Mouse (Mus musculus) liver, embryonic 15.5 days (tissue): ENCODE results near the gene Jam3. TPM values are rescaled to one million over a fixed set of nuclear protein-coding genes. Genes with fewer than 3 reads are reported as not detected.

Experiments
- ATAC-seq: fragments of 200-750 bp; cut with Nextera tagmentation; 2 replicates; pipeline ENCODE4 v1.8.0; 2017; ENCODE audit warnings: moderate number of reproducible peaks, mild to moderate bottlenecking, moderate library complexity; ENCODE audit not compliant: insufficient read depth
- H3K27ac ChIP-seq: fragments of 300-500 bp; sonication (generic); replicated peaks from 2 replicates; pipeline ENCODE4 v1.5.1; 2015; ENCODE audit warnings: mild to moderate bottlenecking, inconsistent platforms
- H3K27me3 ChIP-seq: fragments of 300-500 bp; sonication (generic); 2 replicates; pipeline ENCODE4 v1.6.1; 2015; ENCODE audit warnings: mild to moderate bottlenecking, inconsistent platforms
- H3K36me3 ChIP-seq: fragments of 300-500 bp; sonication (generic); replicated peaks from 2 replicates; pipeline ENCODE4 v1.6.1; 2015; ENCODE audit warnings: moderate library complexity, mild to moderate bottlenecking, inconsistent platforms
- H3K4me1 ChIP-seq: fragments of 300-500 bp; sonication (generic); replicated peaks from 2 replicates; pipeline ENCODE4 v1.6.1; 2015; ENCODE audit warnings: inconsistent platforms
- H3K4me2 ChIP-seq: fragments of 300-500 bp; sonication (generic); 2 replicates; pipeline ENCODE4 v1.6.1; 2015; ENCODE audit warnings: moderate library complexity, mild to moderate bottlenecking, inconsistent platforms
- H3K4me3 ChIP-seq: fragments of 300-500 bp; sonication (generic); replicated peaks from 2 replicates; pipeline ENCODE4 v1.5.1; 2015; ENCODE audit warnings: mild to moderate bottlenecking, inconsistent platforms
- H3K9ac ChIP-seq: fragments of 300-500 bp; sonication (generic); 2 replicates; pipeline ENCODE4 v1.6.1; 2015; ENCODE audit warnings: moderate library complexity, mild to moderate bottlenecking, inconsistent platforms
- H3K9me3 ChIP-seq: fragments of 300-500 bp; sonication (generic); replicated peaks from 2 replicates; pipeline ENCODE4 v1.6.1; 2016; ENCODE audit warnings: inconsistent platforms
- WGBS: fragments of 180-500 bp; shearing (Covaris S2); methylation state at CpG from one replicate; pipeline ENCODE4 v1.1.7; 2015; ENCODE audit warnings: mixed read lengths; ENCODE audit not compliant: insufficient replicate concordance; 5-methylcytosine and 5-hydroxymethylcytosine counted together
- polyA plus RNA-seq: library from polyadenylated mRNA; unstranded; fragments of >200 nt; fragmentation: Nextera tagmentation; extraction: Ambion mirVana; gene quantifications from 2 replicates; pipeline ENCODE4 v1.2.1, GENCODE M21; 2015

Gene Jam3
- polyA plus RNA-seq, 1 experiment from 2014 or later, result 3.4 TPM

DNA sequence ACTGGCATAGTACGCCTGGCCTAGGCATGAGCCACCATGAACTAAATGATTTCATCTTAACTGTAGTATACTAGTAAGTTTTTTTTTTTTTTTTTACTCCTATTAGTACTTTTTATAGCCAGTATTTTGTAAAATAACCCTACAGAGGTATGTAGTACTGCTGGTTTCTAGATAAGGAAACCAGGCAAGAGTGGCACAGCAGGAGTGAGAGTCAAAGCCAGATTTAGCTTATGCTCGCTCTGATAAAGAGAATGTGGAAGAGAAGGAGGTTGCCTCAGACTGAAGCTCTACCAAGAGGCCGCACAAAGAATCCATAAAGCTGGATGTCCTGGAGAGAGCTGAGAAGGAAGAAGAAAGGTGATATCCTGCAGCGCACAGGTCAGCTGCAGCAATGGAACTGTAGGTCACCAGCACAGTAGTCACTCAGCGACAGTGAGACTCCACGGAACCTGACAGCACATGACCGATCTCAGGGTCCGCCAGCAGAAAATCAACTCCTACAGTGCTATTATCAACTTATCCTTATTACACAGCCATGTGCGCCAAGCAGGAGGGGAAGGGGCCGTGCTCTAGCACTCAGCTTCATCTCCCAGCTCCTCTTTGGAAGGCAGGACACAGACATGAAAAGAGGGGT lies 14.7 kb downstream of the Jam3 start:
- no peaks in the 10 kb centered on the region for H3K36me3 ChIP-seq
- H3K27ac ChIP-seq, result no peak overlapping the region
- no peak for ATAC-seq
- H3K4me2 ChIP-seq, result no peak overlapping the region
- WGBS, result 71% methylated on average over 10 of the region's 10 CpGs
- no peak overlapping the region for H3K9ac ChIP-seq
- H3K4me3 ChIP-seq, result no peak overlapping the region
- H3K9me3 ChIP-seq, result no peaks in the 10 kb centered on the region
- H3K4me1 ChIP-seq, result no peaks in the 10 kb centered on the region
- H3K27me3 ChIP-seq, result no peaks in the 10 kb centered on the region

DNA sequence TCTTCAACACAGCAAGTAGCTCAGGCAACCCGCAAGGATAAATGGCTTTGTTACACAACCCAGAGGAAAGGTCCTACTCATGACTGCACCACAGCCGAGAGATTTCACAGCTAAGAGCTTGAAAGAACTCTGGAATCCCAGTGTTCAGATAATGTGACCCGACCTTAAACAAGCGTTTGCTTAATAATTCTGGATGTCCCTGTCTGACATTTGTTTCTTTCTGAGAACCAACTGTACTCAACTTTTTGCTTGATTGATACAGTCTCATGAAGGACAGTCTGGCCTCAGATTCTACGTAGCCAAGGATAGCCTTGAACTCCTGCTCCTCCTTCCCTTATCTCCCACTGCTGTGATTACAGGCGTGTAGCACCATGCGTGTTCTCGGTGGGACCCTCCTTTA lies 18.6 kb downstream of the Jam3 start:
- no peak for ATAC-seq

DNA sequence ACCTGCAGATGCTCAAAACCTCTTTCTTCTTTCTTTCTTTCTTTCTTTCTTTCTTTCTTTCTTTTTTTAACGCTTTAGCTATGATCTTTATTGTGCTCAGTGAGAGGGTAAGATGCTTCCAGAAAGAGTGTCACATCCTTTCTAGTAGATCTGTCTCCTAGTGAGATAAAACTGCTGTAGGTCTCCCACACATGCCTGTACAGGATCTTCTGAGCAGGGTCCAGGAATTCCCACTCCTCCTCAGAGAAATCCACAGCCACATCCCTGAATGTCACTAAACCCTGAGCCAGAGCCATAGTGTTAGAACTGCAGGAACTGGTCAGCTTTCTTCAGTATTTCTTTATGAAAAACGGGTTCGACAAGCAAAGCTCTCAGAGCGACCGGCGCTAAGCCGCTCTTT lies 19.8 kb downstream of the Jam3 start:
- Histone ChIP-seq H3K9ac (no peak overlapping the region), H3K36me3 (no peaks in the 10 kb centered on the region), H3K4me3 (no peak overlapping the region), H3K4me2 (no peak overlapping the region), H3K4me1 (no peaks in the 10 kb centered on the region), H3K27ac (no peak overlapping the region), H3K27me3 (no peaks in the 10 kb centered on the region), H3K9me3 (no peaks in the 10 kb centered on the region)
- ATAC-seq, result no peak
- whole genome bisulfite sequencing, result 69% methylated on average over 7 of the region's 7 CpGs

More for the DNA sequence above, 18.6 kb downstream of the Jam3 start:
- Histone ChIP-seq H3K9ac (no peak overlapping the region), H3K4me1 (no peaks in the 10 kb centered on the region), H3K4me3 (no peak overlapping the region), H3K27me3 (no peaks in the 10 kb centered on the region), H3K4me2 (no peak overlapping the region), H3K9me3 (no peaks in the 10 kb centered on the region), H3K36me3 (no peaks in the 10 kb centered on the region), H3K27ac (no peak overlapping the region)
- 62% methylated on average over 8 of the region's 8 CpGs for WGBS

DNA sequence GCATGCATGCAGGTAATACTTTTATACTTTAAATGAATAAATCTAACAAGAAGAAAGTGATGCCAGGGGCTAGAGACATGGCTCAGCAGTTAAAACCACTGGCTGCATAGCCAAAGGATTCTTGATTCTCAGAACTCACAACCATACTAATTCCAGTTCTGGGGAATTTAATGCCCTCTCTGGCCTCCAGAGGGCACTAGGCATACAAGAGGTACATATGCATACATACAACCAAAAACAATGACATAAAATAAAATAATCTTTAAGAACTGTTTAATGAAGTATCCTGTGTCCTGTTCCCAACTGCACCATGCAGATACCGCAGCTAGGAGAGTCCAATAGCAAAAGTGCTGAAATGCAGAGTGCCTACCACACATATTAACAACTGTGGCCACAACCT lies 20.8 kb downstream of the Jam3 start:
- H3K36me3 ChIP-seq, result no peaks in the 10 kb centered on the region
- no peak for ATAC-seq
- no peaks in the 10 kb centered on the region for H3K9me3 ChIP-seq
- H3K4me1 ChIP-seq, result no peaks in the 10 kb centered on the region
- 37% methylated on average over 1 of the region's 1 CpGs for WGBS
- H3K27ac ChIP-seq, result no peak overlapping the region
- no peak overlapping the region for H3K4me3 ChIP-seq
- no peaks in the 10 kb centered on the region for H3K27me3 ChIP-seq
- no peak overlapping the region for H3K9ac ChIP-seq
- no peak overlapping the region for H3K4me2 ChIP-seq

DNA sequence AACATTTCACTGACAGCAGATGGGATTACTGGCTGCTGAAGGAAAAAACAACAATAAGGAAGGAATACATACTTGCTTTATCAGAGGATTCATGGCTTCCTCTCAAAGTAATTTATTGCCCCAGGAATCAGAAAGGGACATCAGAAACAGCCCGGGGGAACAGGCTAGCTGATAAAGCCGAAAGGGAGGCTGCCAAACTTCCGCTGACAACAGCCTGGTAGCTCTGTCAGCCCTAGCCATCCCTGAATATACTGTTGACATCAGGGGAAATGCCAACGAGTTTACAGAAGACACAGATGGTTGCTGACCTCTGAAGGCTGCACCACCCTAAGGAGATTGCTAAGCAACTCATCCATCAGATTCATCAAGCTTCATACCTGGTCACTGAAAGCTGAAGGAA lies 26.6 kb downstream of the Jam3 start:
- H3K27me3 ChIP-seq, result no peaks in the 10 kb centered on the region
- no peak overlapping the region for H3K27ac ChIP-seq
- H3K4me2 ChIP-seq, result no peak overlapping the region
- 19% methylated on average over 4 of the region's 4 CpGs for WGBS
- ATAC-seq, result no peak
- no peak overlapping the region for H3K4me3 ChIP-seq
- no peaks in the 10 kb centered on the region for H3K36me3 ChIP-seq
- no peak overlapping the region for H3K9ac ChIP-seq
- no peaks in the 10 kb centered on the region for H3K4me1 ChIP-seq
- H3K9me3 ChIP-seq, result no peaks in the 10 kb centered on the region

DNA sequence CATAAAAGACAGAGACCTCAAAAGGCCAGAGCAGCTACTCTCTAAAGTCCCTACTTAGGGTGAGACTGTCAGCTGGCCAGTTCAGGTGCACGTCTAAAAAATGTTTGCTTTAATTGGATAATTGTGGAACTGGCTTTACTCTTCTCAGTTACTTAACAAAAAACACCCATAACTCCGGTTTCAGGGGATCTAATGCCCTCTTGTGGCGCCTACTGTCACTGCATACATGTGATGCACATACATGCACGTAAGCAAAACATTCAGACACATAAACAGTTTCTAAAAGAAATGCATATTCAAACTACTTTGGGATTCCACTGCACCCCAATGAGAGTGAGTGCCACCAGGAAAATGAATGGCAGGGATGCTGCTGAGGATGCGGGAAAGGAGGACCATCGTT lies 28.7 kb downstream of the Jam3 start:
- Histone ChIP-seq H3K9ac (no peak overlapping the region), H3K4me1 (no peaks in the 10 kb centered on the region), H3K4me3 (no peak overlapping the region), H3K27me3 (no peaks in the 10 kb centered on the region), H3K36me3 (no peaks in the 10 kb centered on the region), H3K4me2 (no peak overlapping the region), H3K9me3 (no peaks in the 10 kb centered on the region), H3K27ac (no peak overlapping the region)
- no peak for ATAC-seq
- WGBS, result 73% methylated on average over 6 of the region's 6 CpGs

DNA sequence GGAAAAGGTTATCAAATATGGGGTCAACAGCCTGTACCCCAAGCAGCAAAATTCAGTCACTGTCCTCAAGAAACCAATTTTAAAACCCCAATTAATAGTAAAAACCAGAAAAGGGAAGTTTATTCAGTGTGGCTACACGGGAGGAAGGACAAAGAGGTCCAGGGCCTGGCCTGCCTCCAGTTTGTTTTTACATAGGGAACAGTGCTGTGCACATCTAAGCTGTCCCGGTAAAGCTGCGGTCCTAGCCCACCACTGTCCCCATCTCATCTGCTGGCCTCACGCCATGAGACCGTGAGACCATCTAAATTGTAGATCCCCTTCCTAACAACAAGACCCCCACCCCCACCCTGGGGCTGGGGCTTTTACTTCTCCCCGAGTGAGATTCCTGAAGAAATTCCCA lies 29.8 kb downstream of the Jam3 start:
- H3K4me3 ChIP-seq, result no peak overlapping the region
- ATAC-seq, result no peak
- H3K9ac ChIP-seq, result no peak overlapping the region
- H3K27ac ChIP-seq, result no peak overlapping the region
- 37% methylated on average over 6 of the region's 6 CpGs for WGBS
- H3K4me1 ChIP-seq, result no peaks in the 10 kb centered on the region
- H3K36me3 ChIP-seq, result no peaks in the 10 kb centered on the region
- H3K27me3 ChIP-seq, result no peaks in the 10 kb centered on the region
- no peaks in the 10 kb centered on the region for H3K9me3 ChIP-seq
- H3K4me2 ChIP-seq, result no peak overlapping the region

DNA sequence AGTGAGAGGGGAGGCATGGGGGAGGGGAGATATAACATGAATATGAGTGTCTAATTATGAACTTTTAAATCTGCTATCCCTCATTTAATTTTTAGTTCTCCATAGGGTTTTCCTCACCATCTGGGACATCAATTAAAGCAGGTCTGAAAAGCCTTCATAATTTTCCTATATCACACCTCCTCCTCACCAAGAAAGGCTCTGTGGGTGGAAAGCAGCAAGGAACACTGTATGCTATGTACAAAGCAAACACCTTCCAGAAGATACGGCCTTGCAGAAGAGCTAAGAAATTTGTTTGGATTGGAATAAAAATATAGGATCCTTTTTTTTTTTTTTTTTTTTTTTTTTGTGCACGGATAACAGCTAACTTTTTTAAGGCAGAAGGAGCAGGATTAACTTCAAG lies 31.3 kb downstream of the Jam3 start:
- Histone ChIP-seq H3K27me3 (no peaks in the 10 kb centered on the region), H3K36me3 (no peaks in the 10 kb centered on the region), H3K9ac (no peak overlapping the region), H3K4me1 (no peaks in the 10 kb centered on the region), H3K9me3 (no peaks in the 10 kb centered on the region), H3K4me3 (no peak overlapping the region), H3K27ac (no peak overlapping the region), H3K4me2 (no peak overlapping the region)
- 55% methylated on average over 2 of the region's 2 CpGs for WGBS
- no peak for ATAC-seq

DNA sequence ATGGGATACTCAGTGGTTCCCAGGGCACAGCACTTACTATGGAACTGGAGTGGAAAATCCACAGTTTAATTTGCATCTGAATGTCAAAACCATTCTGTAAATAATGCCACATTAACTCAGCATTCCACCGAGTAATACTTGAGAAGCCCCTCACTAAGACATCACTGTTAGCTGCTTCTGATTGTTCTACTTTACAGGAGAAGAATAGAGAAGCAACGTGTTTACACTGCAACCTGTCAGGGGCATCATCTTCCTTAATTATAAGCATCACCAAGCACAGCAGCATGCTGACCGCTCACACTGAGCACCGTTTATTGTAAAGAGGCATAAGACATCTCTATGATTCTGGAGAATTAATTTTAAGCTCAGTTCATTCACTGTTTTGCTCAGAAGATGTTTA lies 32.3 kb downstream of the Jam3 start:
- WGBS, result 73% methylated on average over 4 of the region's 4 CpGs
- Histone ChIP-seq H3K9ac (no peak overlapping the region), H3K4me2 (no peak overlapping the region), H3K4me1 (no peaks in the 10 kb centered on the region), H3K4me3 (no peak overlapping the region), H3K27ac (no peak overlapping the region), H3K9me3 (no peaks in the 10 kb centered on the region), H3K27me3 (no peaks in the 10 kb centered on the region), H3K36me3 (no peaks in the 10 kb centered on the region)
- ATAC-seq, result no peak

DNA sequence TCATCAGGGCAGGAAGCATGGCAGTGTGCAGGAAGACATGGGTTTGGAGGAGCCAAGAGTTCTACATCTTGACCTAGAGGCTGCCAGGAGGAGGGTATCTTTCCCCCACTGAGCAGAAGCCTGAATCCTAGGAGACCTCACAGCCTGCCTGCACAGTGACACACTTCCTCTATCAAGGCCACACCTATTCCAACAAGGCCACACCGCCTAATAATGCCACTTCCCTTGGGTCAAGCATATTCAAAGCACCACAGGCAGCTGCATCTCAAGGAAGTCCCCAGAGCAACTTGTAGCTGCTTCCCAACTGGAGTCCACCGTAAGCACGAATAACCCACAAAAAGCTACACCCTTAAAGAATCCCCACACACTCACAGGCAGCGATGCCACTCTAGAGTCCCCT lies 33.1 kb downstream of the Jam3 start:
- Histone ChIP-seq H3K9ac (no peak overlapping the region), H3K4me3 (no peak overlapping the region), H3K9me3 (no peaks in the 10 kb centered on the region), H3K4me2 (no peak overlapping the region), H3K4me1 (no peaks in the 10 kb centered on the region), H3K27ac (no peak overlapping the region), H3K36me3 (no peaks in the 10 kb centered on the region), H3K27me3 (no peaks in the 10 kb centered on the region)
- ATAC-seq, result no peak
- 74% methylated on average over 4 of the region's 4 CpGs for WGBS

DNA sequence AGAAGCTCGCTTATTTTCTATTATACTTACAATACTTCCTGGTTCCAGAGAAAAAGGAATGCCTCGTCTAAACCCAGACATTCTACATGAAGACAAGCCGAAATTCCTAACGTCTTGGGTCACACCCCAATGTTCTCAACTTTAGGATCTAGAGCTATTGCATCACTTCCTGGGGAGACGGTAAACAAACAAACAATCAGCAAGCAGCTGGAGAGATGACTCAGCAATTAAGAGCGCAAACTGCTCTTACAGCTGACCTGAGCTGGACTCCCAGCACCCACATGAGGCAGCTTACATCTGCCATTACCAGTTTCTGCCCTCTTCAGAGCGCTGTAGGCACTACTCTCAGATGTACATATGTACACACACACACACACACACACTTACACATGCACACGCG lies 34.0 kb downstream of the Jam3 start:
- no peaks in the 10 kb centered on the region for H3K9me3 ChIP-seq
- no peak overlapping the region for H3K27ac ChIP-seq
- H3K4me2 ChIP-seq, result no peak overlapping the region
- H3K4me3 ChIP-seq, result no peak overlapping the region
- no peaks in the 10 kb centered on the region for H3K36me3 ChIP-seq
- no peaks in the 10 kb centered on the region for H3K27me3 ChIP-seq
- no peak overlapping the region for H3K9ac ChIP-seq
- H3K4me1 ChIP-seq, result no peaks in the 10 kb centered on the region
- ATAC-seq, result no peak
- 73% methylated on average over 9 of the region's 9 CpGs for WGBS

DNA sequence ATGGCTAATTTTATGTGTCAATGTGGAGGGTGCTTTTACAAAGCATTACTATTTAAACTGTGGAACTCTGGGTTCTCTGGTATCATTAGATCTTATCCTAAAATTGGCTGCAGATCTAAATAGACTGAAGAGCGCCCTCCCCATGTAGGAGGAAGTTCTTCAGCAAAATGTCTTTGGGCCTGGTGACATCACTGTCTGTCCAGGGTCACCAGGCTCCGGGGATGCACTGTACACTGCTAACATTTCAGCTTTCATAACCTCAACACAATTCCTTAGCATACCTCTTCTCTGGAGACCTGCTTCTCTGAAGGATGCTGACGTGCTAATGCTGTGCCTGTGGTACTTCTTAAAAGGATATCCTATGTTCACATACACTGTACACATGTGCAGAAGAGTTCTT lies 43.5 kb downstream of the Jam3 start:
- Histone ChIP-seq H3K4me1 (peaks cover 6% of the 10 kb centered on the region; the same call in 1 of the 2 replicates), H3K36me3 (no peaks in the 10 kb centered on the region), H3K9me3 (no peaks in the 10 kb centered on the region), H3K4me2 (no peak overlapping the region), H3K4me3 (no peak overlapping the region), H3K27ac (no peak overlapping the region), H3K9ac (no peak overlapping the region), H3K27me3 (no peaks in the 10 kb centered on the region)
- no peak for ATAC-seq
- 59% methylated on average over 3 of the region's 3 CpGs for WGBS
